Mouse (Mus musculus): ENCODE measurements around the gene Cryge. TPM values are rescaled to one million over a fixed set of nuclear protein-coding genes. Genes with fewer than 3 reads are reported as not detected.

Cryge gene
- not detected in 2 replicates for total RNA-seq (2023)

DNA sequence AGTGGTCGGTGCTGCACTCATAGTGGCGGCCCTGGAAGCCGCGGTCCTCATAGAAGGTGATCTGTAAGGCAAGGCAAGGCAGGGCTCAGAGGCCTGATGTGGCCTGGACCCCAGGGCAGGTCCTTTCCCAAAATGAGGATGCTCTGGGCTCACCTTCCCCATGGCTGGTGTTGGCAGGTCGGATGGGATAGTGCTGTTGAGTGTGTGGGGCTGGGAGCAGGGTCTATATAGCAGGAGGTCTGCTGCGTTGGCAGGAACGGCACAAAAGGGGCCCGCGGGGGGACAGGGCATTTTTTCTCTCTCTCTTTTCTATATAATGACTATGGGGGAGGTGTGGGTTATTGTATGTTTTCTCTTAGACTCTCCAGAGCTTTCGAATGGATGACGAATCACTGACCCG, at the start of gene Cryge:
TSS of gene Cryge (minus strand) at position 198 of the 400 bp plus-strand sequence.

DNA sequence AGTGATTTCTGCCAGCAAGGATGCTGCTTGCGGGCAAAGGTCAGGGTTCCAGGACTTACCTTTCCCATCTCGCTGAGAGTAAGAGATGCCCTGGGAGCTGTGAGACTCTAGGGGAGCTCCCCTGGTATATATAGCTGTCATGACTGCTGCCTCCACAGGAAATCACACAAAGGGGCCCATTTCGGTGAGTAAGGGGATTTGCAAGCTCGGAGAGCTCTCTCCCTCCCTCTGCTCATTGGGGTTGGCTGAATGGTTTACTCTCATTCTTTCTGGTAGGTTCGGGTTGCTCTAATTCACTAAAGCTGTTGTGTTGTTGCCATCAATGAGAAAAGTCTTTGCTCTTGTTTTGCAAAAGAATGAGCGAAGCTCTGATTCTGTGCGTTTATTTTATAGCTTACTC, 31.2 kb upstream of the Cryge start, which contains the start of gene Crygb:
TSS of gene Crygb (minus strand) at position 101 of the 400 bp plus-strand sequence.

GRCm38 (mm10) chr1:65073589-65073988, 22.6 kb upstream of the Cryge start, which contains the start of gene Crygc:
Gene Crygc (minus strand): TSS chr1:65073689.

DNA sequence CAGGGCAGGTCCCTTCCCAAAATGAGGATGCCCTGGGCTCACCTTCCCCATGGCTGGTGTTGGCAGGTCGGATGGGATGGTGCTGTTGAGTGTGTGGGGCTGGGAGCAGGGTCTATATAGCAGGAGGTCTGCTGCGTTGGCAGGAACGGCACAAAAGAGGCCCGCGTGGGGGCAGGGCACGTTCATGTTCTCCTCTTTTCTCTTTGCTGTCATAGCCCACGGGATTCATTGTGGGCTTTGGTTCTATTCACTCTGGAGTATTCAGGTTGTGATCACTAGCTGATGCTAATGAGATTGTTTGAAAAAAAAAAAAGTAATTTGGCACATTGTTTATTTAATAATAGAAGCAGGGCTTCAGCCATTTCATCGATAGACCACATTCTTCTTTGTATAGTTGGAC, 12.4 kb upstream of the Cryge start, which contains the start of gene Crygd:
TSS of gene Crygd (minus strand) at position 101 of the 400 bp plus-strand sequence.

GRCm38 (mm10) chr1:65032641-65033040, 18.3 kb downstream of the Cryge start, which contains the start of gene Akr1cl:
Gene Akr1cl (minus strand): TSS chr1:65032759.

Other genes with a start within 250 kb of the Cryge start
- 62.6 and 95.9 TPM in 2 replicates for gene Plekhm3, start 94.3 kb downstream of the Cryge start, total RNA-seq (2023)
- gene Akr1cl, start 18.4 kb downstream of the Cryge start, total RNA-seq (2023) = not detected in 2 replicates
- not detected in 2 replicates for gene Crygd, start 12.3 kb upstream of the Cryge start, total RNA-seq (2023)
- not detected in 2 replicates for gene Crygc, start 22.5 kb upstream of the Cryge start, total RNA-seq (2023)
- not detected in 2 replicates for gene Crygb, start 31.1 kb upstream of the Cryge start, total RNA-seq (2023)
- gene Cryga, start 52.2 kb upstream of the Cryge start, total RNA-seq (2023) = not detected in 2 replicates
- not detected in 2 replicates for gene Gm28845, start 68.4 kb upstream of the Cryge start, total RNA-seq (2023)
- 0.41 and 0.95 TPM in 2 replicates for gene D630023F18Rik, start 72.1 kb upstream of the Cryge start, total RNA-seq (2023)
- 40.2 and 52.6 TPM in 2 replicates for gene Idh1, start 135.4 kb upstream of the Cryge start, total RNA-seq (2023)
- 32.8 and 40.9 TPM in 2 replicates for gene Pikfyve, start 135.5 kb upstream of the Cryge start, total RNA-seq (2023)
- not detected in 2 replicates for gene Pth2r, start 230.9 kb upstream of the Cryge start, total RNA-seq (2023)

Measured in neutrophil, adult 65 days (primary cell).